ENCODE assay signal across 24 mouse cellular contexts in the genomic region with DNA sequence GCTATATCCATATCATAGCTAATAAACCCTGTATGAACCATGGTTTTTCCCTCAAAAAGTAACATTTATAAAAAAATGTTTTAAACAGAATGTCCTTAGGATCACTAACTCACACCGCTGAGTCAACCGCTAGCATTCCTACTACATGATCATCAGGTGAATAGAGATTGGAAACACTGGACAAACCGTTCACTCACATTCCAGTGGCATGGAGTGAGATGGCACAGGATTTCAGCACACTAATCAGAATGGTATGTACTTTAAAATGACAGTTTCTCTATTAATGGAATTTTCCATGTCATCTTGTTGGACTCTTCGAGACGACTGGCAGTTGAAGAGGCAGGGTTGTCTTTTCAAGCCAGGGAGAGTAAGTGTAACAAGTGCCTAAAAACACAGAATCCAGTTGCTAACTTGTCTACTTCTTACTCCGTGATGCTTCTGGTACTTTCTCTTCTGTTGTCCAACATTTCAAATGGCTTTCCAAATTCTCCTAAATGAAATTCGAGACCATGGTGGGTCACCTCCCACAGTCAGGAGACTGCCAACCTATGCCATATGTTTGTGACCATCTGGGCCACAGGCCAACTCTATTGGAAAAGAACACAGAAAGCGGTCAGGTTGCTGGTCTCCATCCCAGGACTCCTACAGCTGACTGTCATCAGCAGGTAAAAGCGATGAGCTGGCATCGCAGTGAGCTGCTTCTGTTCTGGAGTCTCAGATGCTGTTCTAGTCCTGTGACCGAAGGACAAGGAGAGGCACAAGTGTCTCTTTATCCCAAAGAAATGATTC. TPM values are rescaled to one million over a fixed set of nuclear protein-coding genes. Genes with fewer than 3 reads are reported as not detected.
DNase-seq lines count a peak whose midpoint lies in the region; ATAC-seq and TF ChIP-seq lines count a peak whose summit lies in the region.
"Had no signal": no experiment of that assay in that cellular context is flagged by ENCODE, and none has a peak within 500 bp of the region (broad histone marks: within the 10 kb centered on the region; RNA-seq: fewer than 3 reads in every experiment).

No protein-coding gene starts in this region.

- H3K9ac ChIP-seq in midbrain, postnatal 0 days (replicated peaks; ENCODE audit: low read length, poor library complexity, severe bottlenecking) = no peak overlapping the region
- no peak overlapping the region for H3K9ac ChIP-seq in neural tube, embryonic 15.5 days (replicated peaks)
- H3K9ac ChIP-seq: embryonic facial prominence, embryonic 13.5 days; heart, embryonic 15.5 days; limb, embryonic 13.5 days; liver, embryonic 13.5 days; lung, embryonic 15.5 days; neural tube, embryonic 13.5 days had no signal

- no peak for ATAC-seq in midbrain, postnatal 0 days (ENCODE audit: low FRiP score)
- ATAC-seq in neural tube, embryonic 15.5 days (ENCODE audit: low FRiP score) = no peak
- ATAC-seq: forebrain, embryonic 16.5 days; hindbrain, embryonic 16.5 days; intestine, embryonic 16.5 days had no signal

- no peaks in the 10 kb centered on the region for H3K27me3 ChIP-seq in midbrain, postnatal 0 days (ENCODE audit: insufficient read depth, low read length)
- no peaks in the 10 kb centered on the region for H3K27me3 ChIP-seq in midbrain, embryonic 10.5 days (ENCODE audit: low read depth, poor library complexity, severe bottlenecking)
- no peaks in the 10 kb centered on the region for H3K27me3 ChIP-seq in neural tube, embryonic 15.5 days (replicated peaks)
- H3K27me3 ChIP-seq: embryonic facial prominence, embryonic 13.5 days; heart, embryonic 15.5 days; limb, embryonic 13.5 days; liver, embryonic 13.5 days; lung, embryonic 15.5 days; neural tube, embryonic 13.5 days had no signal

- DNase-seq in midbrain, postnatal 0 days (ENCODE audit: low spot score) = peak; percentile 34
- DNase-seq in midbrain, embryonic 10.5 days (ENCODE audit: low spot score) = no peak
- DNase-seq in cerebellum, adult 11-12 months = peak; percentile 96
- DNase-seq in cerebellum, postnatal 14 days = peak; percentile 91 to 95
- no peak for DNase-seq in urinary bladder, adult 18-20 months (ENCODE audit: low spot score in 2 of 2)
- no peak for DNase-seq in right cerebral cortex, postnatal 36 days (ENCODE audit: low spot score in 2 of 2)
- DNase-seq in testis, postnatal 14 days (ENCODE audit: low spot score) = no peak
- DNase-seq: adrenal gland, postnatal 36 days; heart, adult 2 months; heart, postnatal 4 days; liver, embryonic 13.5 days; right cerebral cortex, postnatal 4 days; thymus, postnatal 14 days had no signal

- no peaks in the 10 kb centered on the region for H3K36me3 ChIP-seq in midbrain, postnatal 0 days (ENCODE audit: insufficient read depth, low read length)
- H3K36me3 ChIP-seq in midbrain, embryonic 10.5 days = 0 out of 2 replicates have a peak, but pooled peaks cover 9% of the 10 kb centered on the region
- H3K36me3 ChIP-seq in neural tube, embryonic 15.5 days = no peaks in the 10 kb centered on the region
- H3K36me3 ChIP-seq: embryonic facial prominence, embryonic 13.5 days; heart, embryonic 15.5 days; limb, embryonic 13.5 days; liver, embryonic 13.5 days; lung, embryonic 15.5 days; neural tube, embryonic 13.5 days had no signal

- no peaks in the 10 kb centered on the region for H3K4me1 ChIP-seq in midbrain, postnatal 0 days (ENCODE audit: insufficient read depth, low read length)
- H3K4me1 ChIP-seq in midbrain, embryonic 10.5 days = peaks cover 3% of the 10 kb centered on the region; the same call in 1 of the 2 replicates
- peaks cover 10% of the 10 kb centered on the region for H3K4me1 ChIP-seq in neural tube, embryonic 15.5 days
- H3K4me1 ChIP-seq: liver, embryonic 13.5 days had no signal

- WGBS in midbrain, postnatal 0 days = 94% methylated on average over 11 of the region's 11 CpGs
- WGBS in midbrain, embryonic 10.5 days = 95% methylated on average over 11 of the region's 11 CpGs
- 93% methylated on average over 11 of the region's 11 CpGs for WGBS in neural tube, embryonic 15.5 days

- no peak overlapping the region for H3K27ac ChIP-seq in midbrain, postnatal 0 days (ENCODE audit: low read depth, low read length)
- H3K27ac ChIP-seq in midbrain, embryonic 10.5 days (replicated peaks) = no peak overlapping the region
- no peak overlapping the region for H3K27ac ChIP-seq in neural tube, embryonic 15.5 days (replicated peaks)
- H3K27ac ChIP-seq: embryonic facial prominence, embryonic 13.5 days; heart, adult 2 months; heart, embryonic 15.5 days; limb, embryonic 13.5 days; liver, embryonic 13.5 days; lung, embryonic 15.5 days; macrophage; neural tube, embryonic 13.5 days had no signal

- no peak for TF ChIP-seq CTCF in midbrain, postnatal 0 days (IDR thresholded peaks at IDR 0.05)

- H3K4me3 ChIP-seq in midbrain, postnatal 0 days (ENCODE audit: low read depth, low read length) = no peak overlapping the region
- H3K4me3 ChIP-seq in midbrain, embryonic 10.5 days = no peak overlapping the region
- H3K4me3 ChIP-seq in neural tube, embryonic 15.5 days (replicated peaks) = no peak overlapping the region
- H3K4me3 ChIP-seq: embryonic facial prominence, embryonic 13.5 days; heart, adult 2 months; heart, embryonic 15.5 days; limb, embryonic 13.5 days; liver, embryonic 13.5 days; lung, embryonic 15.5 days; neural tube, embryonic 13.5 days had no signal

- no peak overlapping the region for H3K4me2 ChIP-seq in midbrain, postnatal 0 days (ENCODE audit: low read depth, low read length, poor library complexity, severe bottlenecking)
- no peak overlapping the region for H3K4me2 ChIP-seq in neural tube, embryonic 15.5 days
- H3K4me2 ChIP-seq: embryonic facial prominence, embryonic 13.5 days; heart, embryonic 15.5 days; limb, embryonic 13.5 days; liver, embryonic 13.5 days; lung, embryonic 15.5 days; midbrain, embryonic 11.5 days; neural tube, embryonic 13.5 days had no signal

- no peaks in the 10 kb centered on the region for H3K9me3 ChIP-seq in midbrain, postnatal 0 days (ENCODE audit: low read length)
- H3K9me3 ChIP-seq in midbrain, embryonic 10.5 days (replicated peaks) = no peaks in the 10 kb centered on the region
- H3K9me3 ChIP-seq in neural tube, embryonic 15.5 days (replicated peaks) = no peaks in the 10 kb centered on the region
- H3K9me3 ChIP-seq: embryonic facial prominence, embryonic 13.5 days; heart, embryonic 15.5 days; limb, embryonic 13.5 days; liver, embryonic 13.5 days; lung, embryonic 15.5 days; neural tube, embryonic 13.5 days had no signal

RNA-seq across cellular contexts. Expression of gene 1700025G04Rik, which starts 26.4 kb away (rescaled TPM):
- total RNA-seq in midbrain, postnatal 0 days (2014; rRNA removed) = 24.0 and 34.2 TPM in 2 replicates
- polyA plus RNA-seq in midbrain, postnatal 0 days (2015; fragmentation: Nextera tagmentation; extraction: Ambion mirVana) = 20.4 and 22.6 TPM in 2 replicates
- polyA plus RNA-seq in midbrain, embryonic 10.5 days (2016; fragmentation: Nextera tagmentation; extraction: Ambion mirVana) = 17.6 and 20.5 TPM in 2 replicates
- polyA plus RNA-seq in neural tube, embryonic 15.5 days (2015; fragmentation: Nextera tagmentation; extraction: Ambion mirVana) = 35.7 and 37.1 TPM in 2 replicates

Comparison
In these comparisons a context has a peak if more than half of its experiments do, and no peak if none do; other contexts are left out.
1. DNase-seq: peak in midbrain, postnatal 0 days (single experiment), cerebellum, adult 11-12 months (single experiment) and cerebellum, postnatal 14 days (2 of 2); none in midbrain, embryonic 10.5 days (single experiment), urinary bladder, adult 18-20 months (0 of 2), right cerebral cortex, postnatal 36 days (0 of 2) and testis, postnatal 14 days (single experiment).